In genomic region chr4:42948527-42948926, GRCm38 (mm10) we compare ENCODE assay signal across 10 mouse cellular contexts. TPM values are rescaled to one million over a fixed set of nuclear protein-coding genes. Genes with fewer than 3 reads are reported as not detected.
DNase-seq lines count a peak whose midpoint lies in the region; ATAC-seq and TF ChIP-seq lines count a peak whose summit lies in the region.
"Had no signal": no experiment of that assay in that cellular context is flagged by ENCODE, and none has a peak within 500 bp of the region (broad histone marks: within the 10 kb centered on the region; RNA-seq: fewer than 3 reads in every experiment).

No protein-coding gene starts in this region.

- H3K9me3 ChIP-seq in liver, embryonic 15.5 days (replicated peaks), result no peaks in the 10 kb centered on the region
- H3K9me3 ChIP-seq in hindbrain, embryonic 10.5 days, result no peaks in the 10 kb centered on the region
- H3K9me3 ChIP-seq in midbrain, embryonic 11.5 days (ENCODE audit: control insufficient read depth, low read length), result no peaks in the 10 kb centered on the region

- 0 out of 2 replicates have a peak overlapping the region, but pooled peaks have one; percentile 82 for H3K4me2 ChIP-seq in liver, embryonic 15.5 days
- H3K4me2 ChIP-seq in midbrain, embryonic 11.5 days, result no peak overlapping the region

- no peak for DNase-seq in liver
- no peak for DNase-seq in hindbrain, embryonic 10.5 days (ENCODE audit: low spot score)
- DNase-seq in midbrain, embryonic 11.5 days (ENCODE audit: low spot score, missing footprints), result no peak
- peak; percentile 57 for DNase-seq in right cerebral cortex, postnatal 14 days
- DNase-seq in thymus, adult 2 months, result no peak
- DNase-seq: adrenal gland, adult 2 months; kidney, postnatal 36 days; spleen, adult 18-20 months had no signal

- TF ChIP-seq CTCF in thymus, adult 2 months (IDR thresholded peaks at IDR 0.05; ENCODE audit: borderline replicate concordance, control insufficient read depth, extremely low read depth, insufficient read depth, low read length, poor library complexity), result no peak

- no peak overlapping the region for H3K4me3 ChIP-seq in liver, embryonic 15.5 days (replicated peaks)
- peak overlapping the region; percentile 90; the same call in 1 of the 2 replicates for H3K4me3 ChIP-seq in hindbrain, embryonic 10.5 days
- H3K4me3 ChIP-seq in midbrain, embryonic 11.5 days (ENCODE audit: low read depth, low read length), result no peak overlapping the region
- H3K4me3 ChIP-seq in thymus, adult 2 months (ENCODE audit: control insufficient read depth, insufficient read depth, low read length), result no peak overlapping the region

- TF ChIP-seq POLR2A in thymus, adult 2 months (IDR thresholded peaks at IDR 0.05; ENCODE audit: control insufficient read depth, extremely low read depth, insufficient read depth, low read length, poor library complexity), result no peak

- no peak for ATAC-seq in liver, embryonic 15.5 days (ENCODE audit: insufficient read depth)
- ATAC-seq in midbrain, embryonic 11.5 days (ENCODE audit: low FRiP score), result no peak
- no peak for ATAC-seq in inflammation-experienced regulatory T-cells, adult 6 months

- H3K36me3 ChIP-seq in liver, embryonic 15.5 days (replicated peaks), result no peaks in the 10 kb centered on the region
- H3K36me3 ChIP-seq in hindbrain, embryonic 10.5 days, result peaks cover 11% of the 10 kb centered on the region
- no peaks in the 10 kb centered on the region for H3K36me3 ChIP-seq in midbrain, embryonic 11.5 days (ENCODE audit: control insufficient read depth, insufficient read depth, low read length)
- H3K36me3 ChIP-seq in thymus, adult 2 months (ENCODE audit: control insufficient read depth, insufficient read depth, low read length), result no peaks in the 10 kb centered on the region

- 25% methylated on average over 13 of the region's 13 CpGs for WGBS in liver, embryonic 15.5 days (ENCODE audit: insufficient replicate concordance)
- WGBS in hindbrain, embryonic 10.5 days, result 45% methylated on average over 13 of the region's 13 CpGs
- WGBS in midbrain, embryonic 11.5 days, result 57% methylated on average over 12 of the region's 13 CpGs
- 58% methylated on average over 13 of the region's 13 CpGs for WGBS in thymus, adult 2 months

- H3K27me3 ChIP-seq in liver, embryonic 15.5 days, result peaks cover 86% of the 10 kb centered on the region
- H3K27me3 ChIP-seq in hindbrain, embryonic 10.5 days (ENCODE audit: insufficient read depth, poor library complexity, severe bottlenecking), result peaks cover 25% of the 10 kb centered on the region
- H3K27me3 ChIP-seq in midbrain, embryonic 11.5 days (ENCODE audit: control insufficient read depth, insufficient read depth, low read length), result no peaks in the 10 kb centered on the region
- H3K27me3 ChIP-seq in thymus, adult 2 months (ENCODE audit: control insufficient read depth, insufficient read depth, low read length), result no peaks in the 10 kb centered on the region

- H3K9ac ChIP-seq in liver, embryonic 15.5 days, result no peak overlapping the region
- H3K9ac ChIP-seq in midbrain, embryonic 11.5 days (ENCODE audit: low read length), result peak overlapping the region; percentile 38; the same call in 1 of the 2 replicates

- H3K4me1 ChIP-seq in liver, embryonic 15.5 days (replicated peaks), result peaks cover 15% of the 10 kb centered on the region
- peaks cover 76% of the 10 kb centered on the region for H3K4me1 ChIP-seq in hindbrain, embryonic 10.5 days (replicated peaks)
- H3K4me1 ChIP-seq in midbrain, embryonic 11.5 days (ENCODE audit: control insufficient read depth, insufficient read depth, low read length), result peaks cover 58% of the 10 kb centered on the region
- H3K4me1 ChIP-seq in thymus, adult 2 months (replicated peaks; ENCODE audit: control insufficient read depth, insufficient read depth, low read length), result peaks cover 23% of the 10 kb centered on the region

- no peak overlapping the region for H3K27ac ChIP-seq in liver, embryonic 15.5 days (replicated peaks)
- peak overlapping the region; percentile 99; the same call in 1 of the 2 replicates for H3K27ac ChIP-seq in hindbrain, embryonic 10.5 days
- no peak overlapping the region for H3K27ac ChIP-seq in midbrain, embryonic 11.5 days (ENCODE audit: low read depth, low read length)
- H3K27ac ChIP-seq in thymus, adult 2 months (ENCODE audit: control insufficient read depth, insufficient read depth, low read length), result no peak overlapping the region

RNA-seq across cellular contexts. Expression of gene Dnajb5, which starts 1.1 kb away (rescaled TPM):
- polyA plus RNA-seq in liver, embryonic 15.5 days (2015; fragmentation: Nextera tagmentation; extraction: Ambion mirVana), result 1.2 and 1.5 TPM in 2 replicates
- 14.0 and 17.6 TPM in 2 replicates for polyA plus RNA-seq in hindbrain, embryonic 10.5 days (2016; fragmentation: Nextera tagmentation; extraction: Ambion mirVana)
- 17.6 and 22.3 TPM in 2 replicates for polyA plus RNA-seq in midbrain, embryonic 11.5 days (2014; fragmentation: Nextera tagmentation; extraction: Ambion mirVana)
- 9.1 and 12.6 TPM in 2 replicates for polyA plus RNA-seq in thymus, adult 2 months (2012; rRNA removed)
- polyA plus RNA-seq in inflammation-experienced regulatory T-cells, adult 6 months (2017; shearing (Covaris generic)), result 1 to 10 TPM; 2.1 to 5.3 (median 2.3) TPM

RNA-seq across cellular contexts. Expression of gene 1700022I11Rik, which starts 20.9 kb away (rescaled TPM):
- polyA plus RNA-seq in liver, embryonic 15.5 days (2015; fragmentation: Nextera tagmentation; extraction: Ambion mirVana), result 0.24 TPM in 1 of 2 replicates, not detected in the other
- polyA plus RNA-seq in hindbrain, embryonic 10.5 days (2016; fragmentation: Nextera tagmentation; extraction: Ambion mirVana), result 0.75 and 0.95 TPM in 2 replicates
- 0.52 and 0.60 TPM in 2 replicates for polyA plus RNA-seq in midbrain, embryonic 11.5 days (2014; fragmentation: Nextera tagmentation; extraction: Ambion mirVana)
- polyA plus RNA-seq in thymus, adult 2 months (2012; rRNA removed), result not detected in 2 replicates
- 1 to 10 TPM in 1 of 3 experiments, under 1 TPM in 1, not detected in 1; 0.35 to 1.1 TPM for polyA plus RNA-seq in inflammation-experienced regulatory T-cells, adult 6 months (2017; shearing (Covaris generic))
- polyA plus RNA-seq: adrenal gland, adult 2 months had no signal

RNA-seq across cellular contexts. Expression of gene Phf24, which starts 32.1 kb away (rescaled TPM):
- 0.12 and 0.16 TPM in 2 replicates for polyA plus RNA-seq in liver, embryonic 15.5 days (2015; fragmentation: Nextera tagmentation; extraction: Ambion mirVana)
- polyA plus RNA-seq in hindbrain, embryonic 10.5 days (2016; fragmentation: Nextera tagmentation; extraction: Ambion mirVana), result 1.6 and 2.5 TPM in 2 replicates
- polyA plus RNA-seq in midbrain, embryonic 11.5 days (2014; fragmentation: Nextera tagmentation; extraction: Ambion mirVana), result 2.2 and 2.9 TPM in 2 replicates
- 1.5 and 2.3 TPM in 2 replicates for polyA plus RNA-seq in thymus, adult 2 months (2012; rRNA removed)
- not detected for polyA plus RNA-seq in inflammation-experienced regulatory T-cells, adult 6 months (2017; shearing (Covaris generic))

RNA-seq across cellular contexts. Expression of gene Vcp, which starts 51.8 kb away (rescaled TPM):
- polyA plus RNA-seq in liver, embryonic 15.5 days (2015; fragmentation: Nextera tagmentation; extraction: Ambion mirVana), result 202 and 204 TPM in 2 replicates
- polyA plus RNA-seq in hindbrain, embryonic 10.5 days (2016; fragmentation: Nextera tagmentation; extraction: Ambion mirVana), result 600 and 640 TPM in 2 replicates
- polyA plus RNA-seq in midbrain, embryonic 11.5 days (2014; fragmentation: Nextera tagmentation; extraction: Ambion mirVana), result 635 and 667 TPM in 2 replicates
- polyA plus RNA-seq in thymus, adult 2 months (2012; rRNA removed), result 126 and 169 TPM in 2 replicates
- polyA plus RNA-seq in inflammation-experienced regulatory T-cells, adult 6 months (2017; shearing (Covaris generic)), result 100 to 1,000 TPM; 144 to 162 (median 154) TPM
